Mouse (Mus musculus) hindbrain, embryonic 12.5 days (tissue): ENCODE data around the gene Pim1. TPM values are rescaled to one million over a fixed set of nuclear protein-coding genes. Genes with fewer than 3 reads are reported as not detected.
"Not testable (repeated sequence)": the region's sequence is repeated elsewhere in the genome, so short reads cannot be mapped to it uniquely, and the experiment has no call there.

ENCODE experiments used
- ATAC-seq: fragments of 200-750 bp; cut with Nextera tagmentation; 2 replicates; pipeline ENCODE4 v1.8.0; 2017; ENCODE audit warnings: moderate TSS enrichment; ENCODE audit not compliant: low FRiP score
- H3K27ac ChIP-seq: fragments of 300-500 bp; sonication (generic); 2 replicates; pipeline ENCODE4 v1.5.1; 2016; ENCODE audit warnings: mild to moderate bottlenecking
- H3K27me3 ChIP-seq: fragments of 300-500 bp; sonication (generic); 2 replicates; pipeline ENCODE4 v1.6.1; 2016; ENCODE audit warnings: mild to moderate bottlenecking
- H3K36me3 ChIP-seq: fragments of 300-500 bp; sonication (generic); 2 replicates; pipeline ENCODE4 v1.6.1; 2016; ENCODE audit warnings: mild to moderate bottlenecking
- H3K4me1 ChIP-seq: fragments of 300-500 bp; sonication (generic); 2 replicates; pipeline ENCODE4 v1.6.1; 2016
- H3K4me2 ChIP-seq: fragments of 300-500 bp; sonication (generic); replicated peaks from 2 replicates; pipeline ENCODE4 v1.6.1; 2016; ENCODE audit warnings: mild to moderate bottlenecking
- H3K4me3 ChIP-seq: fragments of 300-500 bp; sonication (generic); 2 replicates; pipeline ENCODE4 v1.5.1; 2016; ENCODE audit warnings: mild to moderate bottlenecking
- H3K9ac ChIP-seq: fragments of 300-500 bp; sonication (generic); 2 replicates; pipeline ENCODE4 v1.6.1; 2016; ENCODE audit warnings: mild to moderate bottlenecking, moderate library complexity
- H3K9me3 ChIP-seq: fragments of 300-500 bp; sonication (generic); replicated peaks from 2 replicates; pipeline ENCODE4 v1.6.1; 2016; ENCODE audit warnings: mild to moderate bottlenecking
- WGBS: fragments of 180-500 bp; shearing (Covaris S2); methylation state at CpG from one replicate; pipeline ENCODE4 v1.1.7; 2016; 5-methylcytosine and 5-hydroxymethylcytosine counted together
- polyA plus RNA-seq: library from polyadenylated mRNA; unstranded; fragments of >200 nt; fragmentation: Nextera tagmentation; extraction: Ambion mirVana; gene quantifications from 2 replicates; pipeline ENCODE4 v1.2.1, GENCODE M21; 2016

The Pim1 gene
- polyA plus RNA-seq, 1 experiment from 2014 or later, result 17.8 TPM

DNA sequence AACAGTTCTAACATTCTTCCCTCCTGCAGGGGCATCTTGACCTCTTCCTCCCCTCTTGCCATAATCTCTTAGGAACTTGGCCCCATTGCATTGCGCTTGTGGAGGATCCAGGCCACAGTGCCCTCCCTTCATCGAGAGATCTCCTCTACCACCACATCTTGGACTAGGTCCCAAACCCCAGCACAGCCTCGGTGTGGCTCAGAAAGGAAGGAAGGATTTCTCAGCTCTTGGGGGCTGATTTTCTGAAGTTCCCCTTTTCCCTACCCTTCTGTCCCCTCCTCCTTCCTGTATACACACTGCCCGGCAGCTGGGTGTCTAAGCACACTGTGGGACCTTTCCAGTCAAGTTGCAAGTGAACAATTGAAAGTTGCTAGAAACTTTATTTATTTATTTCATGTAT lies 7.5 kb downstream of the Pim1 start:
- no peaks in the 10 kb centered on the region for H3K9me3 ChIP-seq
- 0 out of 2 replicates have a peak, but pooled peaks cover 2% of the 10 kb centered on the region for H3K27me3 ChIP-seq
- H3K4me1 ChIP-seq, result peaks cover 10% of the 10 kb centered on the region
- no peak overlapping the region for H3K4me3 ChIP-seq
- H3K27ac ChIP-seq, result no peak overlapping the region
- WGBS, result 66% methylated on average over 4 of the region's 4 CpGs
- peaks cover 9% of the 10 kb centered on the region for H3K36me3 ChIP-seq
- no peak overlapping the region for H3K9ac ChIP-seq
- no peak overlapping the region for H3K4me2 ChIP-seq
- no peak for ATAC-seq

DNA sequence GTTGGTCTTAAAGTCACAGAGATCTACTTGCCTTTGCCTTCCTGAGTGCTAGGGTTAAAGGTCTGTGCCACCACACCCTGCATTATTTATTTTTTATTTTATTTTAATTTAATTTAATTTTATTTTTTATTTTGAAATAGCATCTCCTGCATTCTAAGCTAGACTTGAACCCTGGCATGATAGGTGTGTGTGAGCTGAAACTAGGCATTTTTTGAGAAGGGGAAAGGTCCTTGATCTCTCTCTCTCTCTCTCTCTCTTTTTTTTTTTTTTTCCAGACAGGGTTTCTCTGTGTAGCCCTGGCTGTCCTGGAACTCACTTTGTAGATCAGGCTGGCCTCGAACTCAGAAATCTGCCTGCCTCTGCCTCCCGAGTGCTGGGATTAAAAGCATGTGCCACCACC lies 8.4 kb downstream of the Pim1 start:
- 96% methylated on average over 2 of the region's 2 CpGs for WGBS
- not testable (repeated sequence) for ATAC-seq

DNA sequence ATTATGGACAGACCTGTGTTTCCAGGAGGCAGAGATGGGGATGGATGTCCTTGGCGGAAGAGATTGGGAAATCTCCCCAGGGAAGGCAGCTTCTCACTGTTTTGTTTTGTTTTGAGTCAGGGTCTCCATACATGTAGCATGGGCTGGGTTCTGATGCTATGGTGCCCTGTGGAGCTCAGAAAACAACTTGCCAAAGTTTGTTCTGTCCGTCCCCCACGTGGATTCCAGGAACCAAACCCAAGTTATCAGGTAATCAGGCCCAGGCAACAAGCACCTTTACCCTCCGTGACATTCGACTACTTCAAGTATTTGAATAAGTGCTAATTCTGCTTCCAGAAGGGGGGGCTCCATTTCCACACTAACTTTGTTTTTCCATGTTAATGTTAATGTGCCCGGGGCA lies 9.0 kb downstream of the Pim1 start:
- Histone ChIP-seq H3K4me3 (no peak overlapping the region), H3K9ac (no peak overlapping the region), H3K27ac (no peak overlapping the region), H3K4me1 (peaks cover 3% of the 10 kb centered on the region; the same call in 1 of the 2 replicates), H3K9me3 (no peaks in the 10 kb centered on the region), H3K4me2 (no peak overlapping the region), H3K27me3 (peaks cover 6% of the 10 kb centered on the region; the same call in 1 of the 2 replicates), H3K36me3 (peaks cover 5% of the 10 kb centered on the region)
- 78% methylated on average over 6 of the region's 6 CpGs for WGBS
- ATAC-seq, result no peak

More for the DNA sequence above, 8.4 kb downstream of the Pim1 start:
- not testable (repeated sequence) for H3K27me3 ChIP-seq, H3K4me1 ChIP-seq, H3K36me3 ChIP-seq, H3K27ac ChIP-seq, H3K4me2 ChIP-seq, H3K9ac ChIP-seq, H3K9me3 ChIP-seq, H3K4me3 ChIP-seq

DNA sequence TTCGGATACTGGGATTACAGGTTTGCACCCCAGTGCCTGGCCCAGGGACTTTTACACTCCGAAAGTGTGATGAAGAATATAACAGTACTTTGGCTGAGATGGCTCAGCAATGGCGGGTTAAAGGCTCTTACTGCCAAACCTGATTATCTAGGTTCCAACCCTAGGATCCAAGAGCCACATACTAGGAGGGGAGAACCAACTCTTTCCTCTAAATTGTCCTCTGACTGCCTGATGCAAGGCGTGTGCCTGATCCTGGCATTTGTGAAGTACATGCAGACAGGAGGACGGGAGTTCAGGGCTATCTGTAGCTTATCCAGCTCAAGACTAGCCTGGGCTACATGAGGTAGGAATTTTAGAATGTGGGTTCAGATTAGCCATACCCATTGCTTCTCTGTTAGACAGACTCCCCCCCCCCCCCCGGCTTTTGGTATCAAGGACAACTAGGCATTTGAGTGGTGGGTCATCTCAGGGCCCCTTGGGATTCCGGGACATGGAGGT lies 9.7 kb downstream of the Pim1 start:
- Histone ChIP-seq H3K27me3 (peaks cover 6% of the 10 kb centered on the region; the same call in 1 of the 2 replicates), H3K4me2 (no peak overlapping the region), H3K9me3 (no peaks in the 10 kb centered on the region), H3K4me3 (no peak overlapping the region), H3K9ac (no peak overlapping the region), H3K4me1 (no peaks in the 10 kb centered on the region), H3K36me3 (peaks cover 2% of the 10 kb centered on the region; the same call in 1 of the 2 replicates), H3K27ac (no peak overlapping the region)
- ATAC-seq, result no peak
- 76% methylated on average over 7 of the region's 7 CpGs for WGBS

DNA sequence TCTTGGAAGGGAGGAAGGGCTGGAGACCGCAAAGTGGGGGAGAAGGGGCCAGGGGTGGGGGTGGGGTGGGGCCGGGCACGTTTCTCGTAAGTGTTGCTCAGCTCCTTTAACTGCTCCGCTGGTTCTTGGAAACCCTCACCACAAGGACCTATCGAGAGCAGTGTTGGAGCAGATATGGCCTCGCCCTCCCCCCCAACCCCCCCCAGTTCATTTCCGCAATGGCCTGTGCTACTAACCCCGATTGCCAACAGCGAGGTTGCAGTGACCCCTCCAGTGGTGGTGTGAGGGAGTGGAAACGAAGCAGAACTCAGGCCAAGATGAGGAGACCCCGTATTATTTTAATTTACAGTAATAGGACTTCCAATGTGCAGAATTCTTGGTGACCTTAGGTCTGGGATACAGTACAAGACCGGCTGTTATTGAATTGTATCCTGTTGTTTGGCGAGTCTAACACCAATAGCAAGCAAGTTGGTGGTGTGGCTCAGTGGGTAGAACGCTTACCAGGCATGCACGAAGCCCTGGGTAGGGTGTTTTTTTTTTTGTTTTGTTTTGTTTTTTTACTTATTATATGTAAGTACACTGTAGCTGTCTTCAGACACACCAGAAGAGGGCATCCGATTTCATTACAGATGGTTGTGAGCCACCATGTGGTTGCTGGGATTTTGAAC lies 10.4 kb downstream of the Pim1 start:
- no peaks in the 10 kb centered on the region for H3K4me1 ChIP-seq

DNA sequence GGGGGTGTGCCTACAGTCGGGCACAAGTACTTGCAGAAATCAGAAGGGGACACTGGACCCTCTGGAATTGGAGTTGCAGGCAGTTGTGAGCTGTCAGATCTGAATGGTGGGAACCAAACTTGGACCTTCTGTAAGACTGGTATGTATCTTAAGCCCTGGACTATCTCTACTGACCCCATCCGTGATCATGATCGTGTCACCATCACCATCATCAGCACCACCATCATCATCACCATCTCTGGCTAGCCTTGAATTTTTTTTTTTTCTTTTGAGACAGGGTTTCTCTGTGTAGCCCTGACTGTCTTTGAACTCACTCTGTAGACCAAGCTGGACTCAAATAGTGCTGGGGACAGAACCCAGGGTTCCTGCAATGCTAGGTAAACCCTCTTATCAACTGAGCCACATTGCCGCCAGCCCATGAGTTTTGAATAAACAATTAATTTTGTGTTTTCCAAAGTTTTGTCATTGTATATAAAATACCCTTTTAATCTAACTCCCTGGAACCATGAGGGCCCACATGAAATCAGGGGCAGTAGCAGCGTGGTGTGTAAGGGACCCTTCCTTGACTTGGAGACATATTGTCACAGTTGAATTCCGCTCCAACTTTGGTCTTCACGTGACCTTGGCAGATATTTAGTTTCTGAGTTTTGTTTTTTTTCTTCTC lies 11.6 kb downstream of the Pim1 start:
- Histone ChIP-seq H3K27ac (no peak overlapping the region), H3K4me2 (no peak overlapping the region), H3K27me3 (peaks cover 6% of the 10 kb centered on the region; the same call in 1 of the 2 replicates), H3K9me3 (no peaks in the 10 kb centered on the region), H3K36me3 (no peaks in the 10 kb centered on the region), H3K4me3 (no peak overlapping the region), H3K4me1 (no peaks in the 10 kb centered on the region), H3K9ac (no peak overlapping the region)
- 77% methylated on average over 7 of the region's 7 CpGs for WGBS
- no peak for ATAC-seq

More for the DNA sequence above, 10.4 kb downstream of the Pim1 start:
- Histone ChIP-seq H3K4me3 (no peak overlapping the region), H3K27ac (no peak overlapping the region), H3K9me3 (no peaks in the 10 kb centered on the region), H3K27me3 (peaks cover 6% of the 10 kb centered on the region; the same call in 1 of the 2 replicates), H3K4me2 (no peak overlapping the region), H3K9ac (no peak overlapping the region), H3K36me3 (peaks cover 2% of the 10 kb centered on the region; the same call in 1 of the 2 replicates)
- WGBS, result 75% methylated on average over 17 of the region's 17 CpGs
- no peak for ATAC-seq

DNA sequence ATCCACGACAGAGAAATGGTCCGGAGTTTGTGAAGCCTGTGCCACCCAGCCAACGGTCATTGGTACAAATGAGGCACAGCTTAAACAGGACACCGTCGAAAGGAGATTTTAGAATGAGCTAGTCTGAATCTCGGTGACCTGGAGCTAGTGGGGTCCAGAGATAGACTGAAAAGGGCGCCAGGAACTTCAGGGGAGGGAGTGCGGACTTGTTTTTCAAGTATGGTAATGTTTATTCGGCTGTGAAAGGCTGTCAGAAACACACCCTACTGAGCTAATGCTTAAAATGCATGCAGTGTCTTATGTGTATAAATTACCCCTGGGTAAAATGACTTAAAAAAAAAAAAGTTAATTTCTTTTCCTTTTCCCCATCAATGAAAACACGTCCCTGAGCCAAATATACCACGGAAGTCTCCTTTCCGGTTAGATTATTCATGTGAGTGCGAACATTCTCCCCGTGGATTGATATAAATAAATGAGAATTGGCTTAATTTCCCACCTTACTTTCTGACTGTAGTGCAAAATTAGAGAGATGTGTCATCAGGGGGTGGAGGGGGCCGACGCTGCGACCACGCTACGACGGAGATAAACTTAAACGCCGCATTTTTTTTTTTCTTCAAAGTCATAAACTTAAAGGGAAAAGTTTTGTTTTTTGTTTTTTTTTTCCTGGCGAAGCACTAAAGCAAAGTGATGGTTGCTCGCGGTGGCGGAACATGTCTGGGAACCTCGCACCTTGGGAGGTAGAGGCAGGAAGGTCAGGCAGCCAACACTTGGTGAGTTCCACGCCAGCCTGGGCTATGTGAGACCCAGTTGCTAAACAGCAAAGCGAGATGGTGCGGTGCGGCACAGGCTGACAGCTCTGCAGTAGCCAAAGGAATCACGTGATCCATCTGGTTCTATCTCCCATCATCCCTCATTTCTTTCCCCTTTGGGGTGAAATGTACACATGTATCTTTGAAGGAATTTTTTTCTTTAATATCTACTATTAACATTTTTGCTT lies 12.4 kb downstream of the Pim1 start:
- H3K27ac ChIP-seq, result no peak overlapping the region
- no peaks in the 10 kb centered on the region for H3K36me3 ChIP-seq
- WGBS, result 16% methylated on average over 32 of the region's 32 CpGs

DNA sequence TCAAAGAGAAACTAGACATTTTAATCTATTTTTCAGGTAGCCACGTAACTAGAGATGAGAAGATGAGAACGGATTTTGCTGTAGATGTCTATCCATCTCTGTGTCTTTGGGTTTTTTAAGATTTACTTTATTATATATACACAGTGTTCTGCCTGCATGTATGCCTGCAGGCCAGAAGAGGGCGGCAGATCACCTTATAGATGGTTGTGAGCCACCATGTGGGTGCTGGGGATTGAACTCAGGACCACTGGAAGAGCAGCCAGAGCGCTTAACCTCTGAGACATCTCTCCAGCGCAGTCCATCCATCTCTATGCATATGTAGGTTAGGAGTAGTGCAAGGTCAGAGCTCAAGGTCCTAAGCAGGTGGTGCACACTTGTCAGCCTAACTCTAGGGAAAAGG lies 13.1 kb downstream of the Pim1 start:
- Histone ChIP-seq H3K4me2 (no peak overlapping the region), H3K27ac (no peak overlapping the region), H3K9me3 (no peaks in the 10 kb centered on the region), H3K4me3 (no peak overlapping the region), H3K9ac (no peak overlapping the region), H3K36me3 (no peaks in the 10 kb centered on the region), H3K4me1 (no peaks in the 10 kb centered on the region), H3K27me3 (peaks cover 6% of the 10 kb centered on the region; the same call in 1 of the 2 replicates)
- WGBS, result 75% methylated on average over 5 of the region's 5 CpGs
- ATAC-seq, result no peak

More for the DNA sequence above, 12.4 kb downstream of the Pim1 start:
- peaks cover 6% of the 10 kb centered on the region; the same call in 1 of the 2 replicates for H3K27me3 ChIP-seq
- no peak overlapping the region for H3K9ac ChIP-seq
- H3K9me3 ChIP-seq, result no peaks in the 10 kb centered on the region
- peak overlapping the region; percentile 15 for H3K4me2 ChIP-seq
- H3K4me3 ChIP-seq, result no peak overlapping the region
- ATAC-seq, result no peak
- no peaks in the 10 kb centered on the region for H3K4me1 ChIP-seq

DNA sequence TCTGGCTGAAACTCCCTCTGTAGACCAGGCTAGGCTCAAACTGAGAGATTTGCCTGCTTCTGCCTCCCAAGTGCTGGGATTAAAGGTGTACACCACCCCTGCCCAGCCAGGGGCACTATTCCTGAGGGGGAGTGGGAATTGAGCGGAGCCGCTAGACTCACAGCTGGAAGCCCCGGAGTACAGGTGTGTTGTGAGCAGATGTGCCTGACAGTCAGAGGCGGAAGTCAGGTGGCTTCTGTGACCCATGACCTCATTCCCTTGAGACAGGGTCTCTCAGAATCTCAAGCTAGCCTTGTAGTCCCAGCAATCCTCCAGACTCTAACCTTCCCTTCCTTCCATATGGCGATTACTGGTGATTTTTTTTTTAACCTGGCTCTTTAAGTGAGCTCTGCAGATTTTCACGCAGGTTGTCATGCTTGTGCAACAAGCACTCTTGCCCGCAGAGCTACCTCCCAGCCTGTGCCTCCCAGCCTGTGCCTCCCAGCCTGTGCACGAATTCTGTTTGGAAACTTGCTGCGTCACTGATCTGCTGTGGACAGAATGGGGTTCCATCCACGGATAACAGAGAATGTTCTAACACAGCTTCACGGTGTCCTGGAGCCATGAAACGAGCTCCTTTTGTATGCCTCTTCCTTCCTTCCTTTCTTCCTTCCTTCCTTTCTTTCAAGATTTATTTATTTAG lies 18.5 kb downstream of the Pim1 start:
- 80% methylated on average over 12 of the region's 12 CpGs for WGBS
- H3K4me2 ChIP-seq, result no peak overlapping the region
- H3K36me3 ChIP-seq, result no peaks in the 10 kb centered on the region
- H3K27me3 ChIP-seq, result no peaks in the 10 kb centered on the region
- no peak overlapping the region for H3K27ac ChIP-seq
- no peak for ATAC-seq
- no peak overlapping the region for H3K4me3 ChIP-seq
- no peaks in the 10 kb centered on the region for H3K9me3 ChIP-seq
- H3K4me1 ChIP-seq, result no peaks in the 10 kb centered on the region
- no peak overlapping the region for H3K9ac ChIP-seq

DNA sequence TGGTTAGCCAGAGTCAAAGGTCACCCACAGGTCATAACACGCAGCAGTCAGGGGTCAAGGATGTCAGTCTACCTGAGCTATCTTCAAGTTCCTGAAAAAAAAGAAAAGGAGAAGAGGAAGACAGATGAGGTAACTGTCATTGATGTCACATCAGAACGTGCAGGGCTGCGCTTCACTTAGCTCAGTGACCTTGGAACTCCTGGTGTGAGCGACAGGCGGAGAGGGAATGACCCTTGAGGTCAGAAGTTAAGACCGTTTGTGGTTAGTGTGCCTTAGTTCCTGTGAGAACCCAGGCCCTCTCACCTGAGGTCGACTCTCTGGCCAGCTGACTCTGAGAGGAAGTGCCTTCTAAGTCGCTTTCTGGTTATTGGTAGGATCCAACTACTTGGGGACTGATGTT lies 20.1 kb downstream of the Pim1 start:
- 59% methylated on average over 8 of the region's 8 CpGs for WGBS
- no peak overlapping the region for H3K4me2 ChIP-seq
- no peaks in the 10 kb centered on the region for H3K4me1 ChIP-seq
- no peak for ATAC-seq
- no peaks in the 10 kb centered on the region for H3K27me3 ChIP-seq
- H3K9ac ChIP-seq, result no peak overlapping the region
- no peak overlapping the region for H3K4me3 ChIP-seq
- H3K27ac ChIP-seq, result no peak overlapping the region
- no peaks in the 10 kb centered on the region for H3K9me3 ChIP-seq
- H3K36me3 ChIP-seq, result no peaks in the 10 kb centered on the region

DNA sequence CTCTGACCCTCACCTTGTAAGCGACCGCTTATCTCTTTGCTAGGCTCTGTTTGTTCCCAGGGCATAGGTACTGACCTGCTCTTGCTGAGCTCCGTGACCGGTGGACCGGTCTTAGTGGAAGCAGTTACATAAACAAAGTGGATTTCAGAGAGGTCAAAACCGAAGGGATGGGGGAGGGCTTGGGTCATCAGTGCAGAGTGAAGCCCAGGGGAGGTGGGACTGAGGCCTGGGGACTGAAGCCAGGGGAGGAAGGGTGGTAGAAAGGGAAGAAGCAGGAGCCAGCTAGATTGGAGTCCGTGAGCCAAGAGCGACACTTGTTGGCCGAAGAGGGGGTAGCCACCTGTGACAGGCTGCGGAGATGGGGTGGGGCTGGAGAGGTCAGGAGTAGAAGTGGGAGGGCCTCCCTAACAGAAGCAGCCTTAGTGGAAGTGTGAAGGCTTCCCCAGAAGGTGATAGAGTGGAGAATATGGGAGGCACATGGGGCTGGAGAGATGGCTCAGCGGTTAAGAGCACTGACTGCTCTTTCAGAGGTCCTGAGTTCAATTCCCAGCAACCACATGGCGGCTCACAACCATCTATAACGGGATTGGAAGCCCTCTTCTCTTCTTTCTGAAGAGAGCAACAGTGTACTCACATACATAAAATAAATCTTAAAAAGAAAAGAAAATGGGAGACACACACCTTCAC lies 22.6 kb downstream of the Pim1 start:
- H3K4me2 ChIP-seq, result no peak overlapping the region
- no peak overlapping the region for H3K9ac ChIP-seq
- H3K9me3 ChIP-seq, result no peaks in the 10 kb centered on the region
- H3K27ac ChIP-seq, result no peak overlapping the region
- H3K27me3 ChIP-seq, result no peaks in the 10 kb centered on the region
- H3K4me3 ChIP-seq, result no peak overlapping the region
- 0 out of 2 replicates have a peak, but pooled peaks have one; percentile 11 for ATAC-seq
- 36% methylated on average over 13 of the region's 13 CpGs for whole genome bisulfite sequencing
- no peaks in the 10 kb centered on the region for H3K36me3 ChIP-seq
- no peaks in the 10 kb centered on the region for H3K4me1 ChIP-seq
